Mouse (Mus musculus): Measurements from ENCODE around the gene Gcnt2. TPM values are rescaled to one million over a fixed set of nuclear protein-coding genes. Genes with fewer than 3 reads are reported as not detected.

The Gcnt2 gene
- 21.8 and 35.6 TPM in 2 replicates for total RNA-seq (2012; rRNA removed)

DNA sequence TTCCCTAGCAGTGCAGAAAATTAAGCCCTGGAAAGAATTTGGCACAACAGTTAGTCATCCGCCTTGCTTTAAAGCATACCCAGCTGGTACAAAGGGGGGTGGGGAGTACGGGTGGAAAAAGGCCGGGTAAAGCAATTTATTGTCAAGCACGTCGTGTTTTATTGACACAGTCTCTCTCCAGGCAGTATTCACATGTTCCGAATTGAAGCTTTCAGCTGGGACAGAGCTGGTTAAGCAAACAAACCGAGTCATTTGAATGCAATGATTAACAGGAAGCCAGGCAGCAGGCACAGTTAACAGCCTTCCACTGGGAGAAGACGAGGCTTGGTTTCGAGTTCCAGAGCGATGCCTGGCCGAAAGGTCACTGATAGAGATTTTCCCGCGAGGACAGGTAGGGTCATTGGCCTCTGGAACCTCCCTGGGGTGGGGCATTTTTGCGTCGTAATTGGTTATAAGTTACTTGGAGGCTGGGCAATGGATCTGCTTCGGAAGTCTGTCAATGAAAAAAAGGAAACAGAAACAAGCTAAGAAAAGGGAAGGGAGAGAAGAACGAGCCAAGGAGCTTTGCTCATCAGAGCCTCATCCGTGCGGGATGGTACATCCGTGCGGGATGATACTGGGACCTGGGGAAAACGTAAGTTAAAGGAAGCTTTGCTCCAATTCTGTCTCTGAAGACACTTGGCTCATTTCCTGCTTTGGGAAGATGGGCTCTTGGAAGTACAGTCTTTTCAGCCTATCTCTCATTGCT lies at the start of gene Gcnt2:
TSS of gene Gcnt2 (plus strand) at position 103 of the 748 bp plus-strand sequence.
- no peak for TF ChIP-seq MAFK (IDR thresholded peaks at IDR 0.05; ENCODE audit: insufficient read depth, low read depth, low read length)
- no peak for TF ChIP-seq ZNF384 (IDR thresholded peaks at IDR 0.05; ENCODE audit: low read depth, low read length)
- no peak for TF ChIP-seq CHD2 (IDR thresholded peaks at IDR 0.05; ENCODE audit: low read depth, low read length)
- TF ChIP-seq HCFC1 (IDR thresholded peaks at IDR 0.05; ENCODE audit: borderline replicate concordance, insufficient read depth, low read length): no peak
- TF ChIP-seq ZC3H11A (IDR thresholded peaks at IDR 0.05; ENCODE audit: borderline replicate concordance, low read depth, low read length): no peak
- Histone ChIP-seq H3K4me3 (ENCODE audit: insufficient read depth in 1 of 2, low read depth in 1 of 2, low read length in 2 of 2, poor library complexity in 1 of 2, severe bottlenecking in 1 of 2) (peak within 1 kb of the TSS; percentile 22 to 37), H3K4me1 (ENCODE audit: control insufficient read depth in 2 of 2, insufficient read depth in 2 of 2, low read length in 2 of 2, poor library complexity in 1 of 2) (peaks cover 10 to 17% of the 10 kb centered on the region in 2 experiments), H3K36me3 (ENCODE audit: control insufficient read depth, insufficient read depth, low read length, poor library complexity, severe bottlenecking) (no peaks in the 10 kb centered on the region), H3K27ac (ENCODE audit: insufficient read depth, low read depth, low read length, poor library complexity, severe bottlenecking) (no peak within 1 kb of the TSS), H3K9ac (ENCODE audit: insufficient read depth, low read depth, low read length, poor library complexity, severe bottlenecking) (no peak within 1 kb of the TSS; the same call in 1 of the 2 replicates), H3K9me3 (ENCODE audit: control insufficient read depth, insufficient read depth, low read depth, low read length) (no peaks in the 10 kb centered on the region)
- DNase-seq (ENCODE audit: low read depth, low spot score): no peak
- in situ Hi-C loops (cut with MboI; ENCODE audit: low sequenced_read_pairs in 2 of 2, unreplicated experiment in 2 of 2): no loop called here

DNA sequence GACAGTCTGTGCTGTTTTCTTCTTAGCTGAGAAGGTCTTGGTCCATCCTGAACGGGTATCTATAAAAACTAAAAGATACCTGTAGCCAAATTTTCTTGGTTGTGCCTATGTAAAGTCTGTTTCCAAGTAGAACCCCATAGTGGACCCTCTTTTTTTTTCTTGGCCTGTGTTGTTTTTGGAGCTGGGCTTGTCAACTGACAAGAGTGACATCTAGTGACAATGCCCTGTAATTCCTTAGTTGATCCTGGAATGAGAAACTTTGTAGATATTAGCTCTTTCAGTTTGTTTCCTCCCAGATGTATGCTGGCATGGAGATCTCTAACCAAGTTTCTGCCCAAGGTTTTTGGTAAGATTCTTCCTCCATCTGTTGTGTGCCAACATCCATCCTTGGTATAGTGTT lies 38.9 kb upstream of the Gcnt2 start:
- no peaks in the 10 kb centered on the region for H3K36me3 ChIP-seq (ENCODE audit: control insufficient read depth, insufficient read depth, low read length, poor library complexity, severe bottlenecking)
- 0 out of 2 replicates have a peak, but pooled peaks have one; percentile 21 for TF ChIP-seq ZC3H11A (IDR thresholded peaks at IDR 0.05; ENCODE audit: borderline replicate concordance, low read depth, low read length)
- TF ChIP-seq ZNF384 (IDR thresholded peaks at IDR 0.05; ENCODE audit: low read depth, low read length): 0 out of 2 replicates have a peak, but pooled peaks have one; percentile 53
- TF ChIP-seq CHD2 (IDR thresholded peaks at IDR 0.05; ENCODE audit: low read depth, low read length): no peak
- H3K4me3 ChIP-seq (ENCODE audit: insufficient read depth in 1 of 2, low read depth in 1 of 2, low read length in 2 of 2, poor library complexity in 1 of 2, severe bottlenecking in 1 of 2): no peak overlapping the region
- DNase-seq (ENCODE audit: low read depth, low spot score): no peak
- no peaks in the 10 kb centered on the region for H3K9me3 ChIP-seq (ENCODE audit: control insufficient read depth, insufficient read depth, low read depth, low read length)
- in situ Hi-C loops (cut with MboI; ENCODE audit: low sequenced_read_pairs in 2 of 2, unreplicated experiment in 2 of 2): loop anchor here in 1 of 2 experiments (25.0 kb wide), 1 partner anchor 767 kb away; no protein-coding TSS in a partner anchor
- H3K27ac ChIP-seq (ENCODE audit: insufficient read depth, low read depth, low read length, poor library complexity, severe bottlenecking): no peak overlapping the region
- no peak overlapping the region for H3K9ac ChIP-seq (ENCODE audit: insufficient read depth, low read depth, low read length, poor library complexity, severe bottlenecking)
- no peaks in the 10 kb centered on the region for H3K4me1 ChIP-seq (ENCODE audit: control insufficient read depth in 2 of 2, insufficient read depth in 2 of 2, low read length in 2 of 2, poor library complexity in 1 of 2)

- Histone ChIP-seq H3K27ac (ENCODE audit: insufficient read depth, low read depth, low read length, poor library complexity, severe bottlenecking) (no peak overlapping the region), H3K4me1 (ENCODE audit: control insufficient read depth in 2 of 2, insufficient read depth in 2 of 2, low read length in 2 of 2, poor library complexity in 1 of 2) (no peaks in the 10 kb centered on the region; a peak in 1 of 4 replicates), H3K36me3 (ENCODE audit: control insufficient read depth, insufficient read depth, low read length, poor library complexity, severe bottlenecking) (no peaks in the 10 kb centered on the region), H3K9ac (ENCODE audit: insufficient read depth, low read depth, low read length, poor library complexity, severe bottlenecking) (no peak overlapping the region), H3K9me3 (ENCODE audit: control insufficient read depth, insufficient read depth, low read depth, low read length) (no peaks in the 10 kb centered on the region), H3K4me3 (ENCODE audit: insufficient read depth in 1 of 2, low read depth in 1 of 2, low read length in 2 of 2, poor library complexity in 1 of 2, severe bottlenecking in 1 of 2) (no peak overlapping the region)
- DNase-seq (ENCODE audit: low read depth, low spot score): no peak
- TF ChIP-seq ZNF384 (IDR thresholded peaks at IDR 0.05; ENCODE audit: low read depth, low read length) (no peak), ZC3H11A (IDR thresholded peaks at IDR 0.05; ENCODE audit: borderline replicate concordance, low read depth, low read length) (no peak), HCFC1 (IDR thresholded peaks at IDR 0.05; ENCODE audit: borderline replicate concordance, insufficient read depth, low read length) (no peak), MAFK (IDR thresholded peaks at IDR 0.05; ENCODE audit: insufficient read depth, low read depth, low read length) (no peak), CHD2 (IDR thresholded peaks at IDR 0.05; ENCODE audit: low read depth, low read length) (no peak)
- in situ Hi-C loops (cut with MboI; ENCODE audit: low sequenced_read_pairs in 2 of 2, unreplicated experiment in 2 of 2): loop anchor here in 1 of 2 experiments (25.0 kb wide), 1 partner anchor 765 kb away; no protein-coding TSS in a partner anchor
Observed at GRCm38 (mm10) chr13:40821911-40822310, 37.6 kb upstream of the Gcnt2 start.

- TF ChIP-seq ZC3H11A (IDR thresholded peaks at IDR 0.05; ENCODE audit: borderline replicate concordance, low read depth, low read length) (no peak), CHD2 (IDR thresholded peaks at IDR 0.05; ENCODE audit: low read depth, low read length) (no peak), ZNF384 (IDR thresholded peaks at IDR 0.05; ENCODE audit: low read depth, low read length) (no peak), HCFC1 (IDR thresholded peaks at IDR 0.05; ENCODE audit: borderline replicate concordance, insufficient read depth, low read length) (no peak), MAFK (IDR thresholded peaks at IDR 0.05; ENCODE audit: insufficient read depth, low read depth, low read length) (no peak)
- DNase-seq (ENCODE audit: low read depth, low spot score): no peak
- no peak overlapping the region for H3K9ac ChIP-seq (ENCODE audit: insufficient read depth, low read depth, low read length, poor library complexity, severe bottlenecking)
- no peaks in the 10 kb centered on the region for H3K36me3 ChIP-seq (ENCODE audit: control insufficient read depth, insufficient read depth, low read length, poor library complexity, severe bottlenecking)
- no peaks in the 10 kb centered on the region for H3K4me1 ChIP-seq (ENCODE audit: control insufficient read depth in 2 of 2, insufficient read depth in 2 of 2, low read length in 2 of 2, poor library complexity in 1 of 2)
- H3K9me3 ChIP-seq (ENCODE audit: control insufficient read depth, insufficient read depth, low read depth, low read length): no peaks in the 10 kb centered on the region
- no peak overlapping the region for H3K27ac ChIP-seq (ENCODE audit: insufficient read depth, low read depth, low read length, poor library complexity, severe bottlenecking)
- in situ Hi-C loops (cut with MboI; ENCODE audit: low sequenced_read_pairs in 2 of 2, unreplicated experiment in 2 of 2): loop anchor here (5.0 to 25.0 kb wide), 3 partner anchors 254 to 396 kb away; partner anchors contain the start of gene Smim13 (in 1 of the 2)
- no peak overlapping the region for H3K4me3 ChIP-seq (ENCODE audit: insufficient read depth in 1 of 2, low read depth in 1 of 2, low read length in 2 of 2, poor library complexity in 1 of 2, severe bottlenecking in 1 of 2)
Observed at GRCm38 (mm10) chr13:40841146-40841787, 18.3 kb upstream of the Gcnt2 start.
